Mouse (Mus musculus): Measurements from ENCODE around the gene Unc13b.

- no peak for TF ChIP-seq CTCF (IDR thresholded peaks at IDR 0.05; ENCODE audit: extremely low read depth, insufficient read depth, insufficient read length, insufficient replicate concordance)
- no peak for TF ChIP-seq POLR2A (IDR thresholded peaks at IDR 0.05; ENCODE audit: low read depth, low read length)
Measured at GRCm38 (mm10) chr4:43244022-43244421, 185.3 kb downstream of the Unc13b start.

All from spleen, adult 2 months (tissue).